Mouse (Mus musculus) liver, embryonic 13.5 days (tissue): ENCODE results near the gene Eef1b2. TPM values are rescaled to one million over a fixed set of nuclear protein-coding genes. Genes with fewer than 3 reads are reported as not detected.

Experiments used
- ATAC-seq: fragments of 200-750 bp; cut with Nextera tagmentation; 2 replicates; pipeline ENCODE4 v1.8.0; 2017; ENCODE audit warnings: low read depth, mild to moderate bottlenecking, moderate number of reproducible peaks, moderate library complexity
- DNase-seq: peaks from one replicate; pipeline ENCODE4 v3.0.0; 2022
- H3K27ac ChIP-seq: fragments of 300-500 bp; sonication (generic); 2 replicates; pipeline ENCODE4 v1.5.1; 2015; ENCODE audit warnings: moderate library complexity, mild to moderate bottlenecking, inconsistent platforms
- H3K27me3 ChIP-seq: fragments of 300-500 bp; sonication (generic); 2 replicates; pipeline ENCODE4 v1.6.1; 2015; ENCODE audit warnings: mild to moderate bottlenecking, inconsistent platforms
- H3K36me3 ChIP-seq: fragments of 300-500 bp; sonication (generic); 2 replicates; pipeline ENCODE4 v1.6.1; 2015; ENCODE audit warnings: mild to moderate bottlenecking, inconsistent platforms
- H3K4me1 ChIP-seq: fragments of 300-500 bp; sonication (generic); replicated peaks from 2 replicates; pipeline ENCODE4 v1.6.1; 2015; ENCODE audit warnings: inconsistent platforms
- H3K4me2 ChIP-seq: fragments of 300-500 bp; sonication (generic); 2 replicates; pipeline ENCODE4 v1.6.1; 2015; ENCODE audit warnings: inconsistent platforms, mild to moderate bottlenecking, moderate library complexity
- H3K4me3 ChIP-seq: fragments of 300-500 bp; sonication (generic); replicated peaks from 2 replicates; pipeline ENCODE4 v1.5.1; 2015; ENCODE audit warnings: mild to moderate bottlenecking, inconsistent platforms
- H3K9ac ChIP-seq: fragments of 300-500 bp; sonication (generic); 2 replicates; pipeline ENCODE4 v1.6.1; 2015; ENCODE audit warnings: mild to moderate bottlenecking, inconsistent platforms
- H3K9me3 ChIP-seq: fragments of 300-500 bp; sonication (generic); replicated peaks from 2 replicates; pipeline ENCODE4 v1.6.1; 2016; ENCODE audit warnings: inconsistent platforms
- WGBS: fragments of 180-500 bp; shearing (Covaris S2); methylation state at CpG from one replicate; pipeline ENCODE4 v1.1.7; 2015; ENCODE audit not compliant: insufficient replicate concordance; 5-methylcytosine and 5-hydroxymethylcytosine counted together
- microRNA-seq: library from miRNA; unstranded; fragments of <30 nt; microRNA quantifications from one replicate; pipeline ENCODE4, GENCODE M21; 2016
- polyA plus RNA-seq: library from polyadenylated mRNA; unstranded; fragments of >200 nt; fragmentation: Nextera tagmentation; extraction: Ambion mirVana; gene quantifications from 2 replicates; pipeline ENCODE4 v1.2.1, GENCODE M21; 2015

Eef1b2 gene
- polyA plus RNA-seq, 1 experiment from 2014 or later, result 385 TPM

DNA sequence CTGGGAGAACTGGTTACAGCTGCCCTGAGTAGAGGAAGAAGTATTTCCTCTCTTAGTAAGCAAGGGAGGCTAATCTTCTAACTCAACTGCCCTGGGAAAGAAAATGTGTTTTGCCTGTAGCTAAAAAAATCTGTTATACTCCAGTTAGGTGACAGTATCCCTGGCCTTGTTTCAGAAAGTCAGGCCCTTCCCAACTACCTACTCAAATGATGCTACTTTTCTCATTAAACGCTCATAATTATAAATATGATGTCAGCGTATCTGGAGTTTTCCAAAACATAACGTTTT, 37.6 kb downstream of the Eef1b2 start, which contains the start of gene Gpr1:
Gpr1 (minus strand) TSS at position 273 of the 288 bp plus-strand sequence.
- ATAC-seq (no peak), DNase-seq (no peak)
- no peak within 1 kb of the TSS for H3K4me2 ChIP-seq
- 27% methylated on average over 3 of the region's 3 CpGs for WGBS
- H3K4me3 ChIP-seq, result no peak within 1 kb of the TSS
- H3K4me1 ChIP-seq, result no peaks in the 10 kb centered on the region
- H3K36me3 ChIP-seq, result no peaks in the 10 kb centered on the region
- H3K9ac ChIP-seq, result no peak within 1 kb of the TSS
- H3K27ac ChIP-seq, result no peak within 1 kb of the TSS
- H3K27me3 ChIP-seq, result peaks cover 17% of the 10 kb centered on the region
- H3K9me3 ChIP-seq, result no peaks in the 10 kb centered on the region

GRCm38 (mm10) chr1:63214631-63215030, 38.0 kb downstream of the Eef1b2 start:
- Histone ChIP-seq H3K27ac (no peak overlapping the region), H3K4me1 (no peaks in the 10 kb centered on the region), H3K4me3 (no peak overlapping the region), H3K36me3 (no peaks in the 10 kb centered on the region), H3K9me3 (no peaks in the 10 kb centered on the region), H3K27me3 (peaks cover 17% of the 10 kb centered on the region), H3K4me2 (no peak overlapping the region), H3K9ac (no peak overlapping the region)
- WGBS, result 31% methylated on average over 7 of the region's 7 CpGs
- DNase-seq, result no peak
- no peak for ATAC-seq

DNA sequence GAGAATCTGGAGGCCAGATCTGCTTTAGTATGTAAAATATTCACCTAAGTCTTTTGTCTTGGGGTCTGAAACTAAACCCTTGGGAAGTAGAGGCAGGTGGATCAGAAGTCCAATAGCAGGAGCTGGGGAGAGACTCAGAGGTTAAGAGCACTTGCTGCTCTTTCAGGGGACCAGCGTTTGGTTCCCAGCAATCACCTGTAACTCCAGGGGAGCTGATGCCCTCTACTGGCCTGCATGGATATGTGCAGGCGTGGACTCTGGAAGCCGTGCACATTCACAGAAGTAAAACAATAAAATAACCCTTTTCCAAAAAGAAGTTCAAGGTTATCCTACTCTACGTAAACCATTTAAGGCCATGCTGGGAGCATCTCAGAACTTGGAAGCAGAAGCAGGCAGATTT, 42.7 kb downstream of the Eef1b2 start:
- Histone ChIP-seq H3K27ac (no peak overlapping the region), H3K36me3 (no peaks in the 10 kb centered on the region), H3K9me3 (no peaks in the 10 kb centered on the region), H3K4me2 (no peak overlapping the region), H3K4me3 (no peak overlapping the region), H3K27me3 (peaks cover 8% of the 10 kb centered on the region), H3K9ac (no peak overlapping the region), H3K4me1 (no peaks in the 10 kb centered on the region)
- ATAC-seq (no peak), DNase-seq (no peak)
- WGBS, result 75% methylated on average over 4 of the region's 4 CpGs

DNA sequence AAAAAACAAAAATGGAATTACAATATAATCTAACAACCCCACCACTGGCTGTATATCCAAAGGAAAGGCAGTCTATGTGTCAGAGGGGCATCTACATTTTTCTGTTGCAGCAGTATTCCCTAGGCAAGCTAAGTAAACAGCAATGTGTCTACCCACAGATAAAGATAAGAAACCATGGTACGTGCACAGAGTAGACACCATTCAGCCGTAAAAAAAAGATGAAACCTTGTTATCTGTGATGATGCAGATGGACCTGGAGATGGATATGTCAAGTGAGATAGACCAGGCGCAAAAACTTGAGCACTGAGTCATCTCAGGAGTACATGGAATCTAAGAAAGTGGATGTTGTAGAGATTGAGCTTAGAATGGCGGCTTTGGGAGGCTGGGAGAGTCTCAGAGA, 48.4 kb downstream of the Eef1b2 start:
- H3K9me3 ChIP-seq, result no peaks in the 10 kb centered on the region
- ATAC-seq (peak; percentile 75), DNase-seq (no peak)
- no peak overlapping the region for H3K9ac ChIP-seq
- H3K4me1 ChIP-seq, result no peaks in the 10 kb centered on the region
- H3K27ac ChIP-seq, result no peak overlapping the region
- no peaks in the 10 kb centered on the region for H3K27me3 ChIP-seq
- 24% methylated on average over 4 of the region's 4 CpGs for WGBS
- H3K36me3 ChIP-seq, result no peaks in the 10 kb centered on the region
- H3K4me3 ChIP-seq, result no peak overlapping the region
- no peak overlapping the region for H3K4me2 ChIP-seq

GRCm38 (mm10) chr1:63225890-63226289, 49.3 kb downstream of the Eef1b2 start:
- H3K9me3 ChIP-seq, result no peaks in the 10 kb centered on the region
- no peak overlapping the region for H3K9ac ChIP-seq
- 20% methylated on average over 7 of the region's 7 CpGs for WGBS
- H3K27ac ChIP-seq, result no peak overlapping the region
- H3K27me3 ChIP-seq, result no peaks in the 10 kb centered on the region
- ATAC-seq (no peak), DNase-seq (no peak)
- H3K36me3 ChIP-seq, result no peaks in the 10 kb centered on the region
- H3K4me1 ChIP-seq, result no peaks in the 10 kb centered on the region
- H3K4me2 ChIP-seq, result no peak overlapping the region
- no peak overlapping the region for H3K4me3 ChIP-seq

DNA sequence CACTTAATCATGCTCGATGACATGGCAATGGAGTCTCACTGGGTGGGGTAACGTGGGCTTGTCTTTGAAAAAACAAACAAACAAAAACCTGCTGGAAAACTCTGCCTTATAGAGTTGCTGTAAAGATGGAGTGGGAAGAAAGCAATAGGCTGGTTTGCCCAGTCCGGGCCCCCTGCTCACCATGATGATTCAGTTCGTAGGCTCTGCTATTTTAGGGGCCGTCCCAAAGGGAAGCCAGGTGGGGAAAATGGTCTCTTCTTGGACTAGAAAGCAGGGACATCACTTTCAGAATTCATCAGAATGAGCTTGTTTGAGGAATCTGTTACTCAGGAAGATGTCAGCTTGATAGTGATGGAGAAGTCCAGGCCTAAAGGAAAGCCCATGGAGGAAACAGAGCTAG, 50.6 kb downstream of the Eef1b2 start:
- Histone ChIP-seq H3K9ac (no peak overlapping the region), H3K4me1 (no peaks in the 10 kb centered on the region), H3K9me3 (no peaks in the 10 kb centered on the region), H3K4me3 (no peak overlapping the region), H3K36me3 (no peaks in the 10 kb centered on the region), H3K4me2 (no peak overlapping the region), H3K27me3 (no peaks in the 10 kb centered on the region), H3K27ac (no peak overlapping the region)
- ATAC-seq (no peak), DNase-seq (no peak)
- 62% methylated on average over 5 of the region's 5 CpGs for WGBS

Small RNA genes within 50 kb of the gene (microRNA-seq; reads per million reads assigned to microRNA genes)
- gene Gm24557 (not detected), gene Gm27512 (not detected)

Other genes starting within 250 kb of the Eef1b2 start
- 3.8 and 4.8 TPM in 2 replicates for gene Ino80d, start 62.2 kb upstream of the Eef1b2 start, polyA plus RNA-seq
- 120 and 139 TPM in 2 replicates for gene Ndufs1, start within 50 bp of the Eef1b2 start, polyA plus RNA-seq
- not detected in 2 replicates for gene Gpr1, start 37.7 kb downstream of the Eef1b2 start, polyA plus RNA-seq
- 0.89 and 0.94 TPM in 2 replicates for gene Zdbf2, start 96.4 kb downstream of the Eef1b2 start, polyA plus RNA-seq